Mouse (Mus musculus) left cerebral cortex, adult 2 months (tissue): ENCODE measurements around the gene Tmem191c. TPM values are rescaled to one million over a fixed set of nuclear protein-coding genes. Genes with fewer than 3 reads are reported as not detected.
A peak's percentile ranks its signal among the peaks of the same experiment; 100 is the strongest.

Source experiments
- DNase-seq, 2 experiments: peaks; one replicate each; pipeline ENCODE4 v3.0.0; 2021 to 2022; ENCODE audit warnings: low spot score in 2 of 2, mixed read lengths in 1 of 2; ENCODE audit errors: extremely low spot score in 1 of 2
- H3K27ac ChIP-seq: fragments of 200-600 bp; 2 replicates; pipeline ENCODE4 v1.8.1; 2022
- H3K4me3 ChIP-seq: fragments of 200-600 bp; 2 replicates; pipeline ENCODE4 v1.8.1; 2022
- CTCF ChIP-seq: fragments of 200-600 bp; IDR thresholded peaks from 2 replicates; pipeline ENCODE4 v1.8.1; 2022; ENCODE audit warnings: antibody characterized with exemption, mild to moderate bottlenecking, moderate library complexity
- intact Hi-C: fragments of 180-260 bp; cut with DNase I; formaldehyde crosslinking; loops from one replicate; pipeline ENCODE4 v1.15.1; 2025
- total RNA-seq, 2 experiments: library from RNA; stranded (reverse); gene quantifications; 2 replicates each; pipeline ENCODE4 v1.2.3; 2021

Gene Tmem191c
- total RNA-seq, 2 experiments from 2014 or later, result 105 to 116 TPM

- DNase-seq, result no peak
- TF ChIP-seq CTCF, result peak; percentile 62
- intact Hi-C loops, result loop anchor here (1.0 to 5.0 kb wide), 2 partner anchors 62 to 369 kb away; no protein-coding TSS in a partner anchor
- no peak overlapping the region for H3K4me3 ChIP-seq
- H3K27ac ChIP-seq, result no peak overlapping the region
Measured at GRCm38 (mm10) chr16:17271124-17271523, 4.8 kb upstream of the Tmem191c start.

DNA sequence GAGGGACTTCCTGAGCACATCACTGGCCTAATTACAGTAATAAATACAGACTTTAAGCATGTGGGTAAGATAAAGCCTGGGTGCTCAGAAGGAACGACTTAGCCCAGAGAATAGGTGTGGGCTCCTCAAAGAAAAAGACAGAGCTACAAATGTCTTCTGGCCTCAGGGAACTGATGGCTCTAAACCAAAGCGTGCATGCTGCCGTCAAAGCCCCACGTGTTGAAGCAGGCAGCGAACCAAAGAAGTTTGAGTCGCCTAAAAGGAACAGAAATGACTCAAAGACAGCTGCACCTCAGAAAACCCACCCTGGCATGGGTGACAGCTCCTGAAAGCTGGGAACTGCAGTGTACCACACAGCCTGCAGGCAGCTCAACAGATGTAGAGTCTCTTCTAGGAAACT is 4.0 kb upstream of the Tmem191c start:
- no peak for DNase-seq
- Histone ChIP-seq H3K4me3 (no peak overlapping the region), H3K27ac (no peak overlapping the region)
- no peak for TF ChIP-seq CTCF
- intact Hi-C loops, result loop anchor here (1.0 to 5.0 kb wide), 2 partner anchors 63 to 370 kb away; no protein-coding TSS in a partner anchor

- peak; percentile 86 for TF ChIP-seq CTCF
- Histone ChIP-seq H3K4me3 (peak overlapping the region; percentile 60), H3K27ac (peak overlapping the region; percentile 95)
- intact Hi-C loops, result loop anchor here (1.0 to 5.0 kb wide), 5 partner anchors 43 to 204 kb away; partner anchors contain the start of genes Ccdc116 and Hic2
- DNase-seq, result peak; percentile 92 to 93
Measured at GRCm38 (mm10) chr16:17276164-17277151, 581 bp downstream of the Tmem191c start.

DNA sequence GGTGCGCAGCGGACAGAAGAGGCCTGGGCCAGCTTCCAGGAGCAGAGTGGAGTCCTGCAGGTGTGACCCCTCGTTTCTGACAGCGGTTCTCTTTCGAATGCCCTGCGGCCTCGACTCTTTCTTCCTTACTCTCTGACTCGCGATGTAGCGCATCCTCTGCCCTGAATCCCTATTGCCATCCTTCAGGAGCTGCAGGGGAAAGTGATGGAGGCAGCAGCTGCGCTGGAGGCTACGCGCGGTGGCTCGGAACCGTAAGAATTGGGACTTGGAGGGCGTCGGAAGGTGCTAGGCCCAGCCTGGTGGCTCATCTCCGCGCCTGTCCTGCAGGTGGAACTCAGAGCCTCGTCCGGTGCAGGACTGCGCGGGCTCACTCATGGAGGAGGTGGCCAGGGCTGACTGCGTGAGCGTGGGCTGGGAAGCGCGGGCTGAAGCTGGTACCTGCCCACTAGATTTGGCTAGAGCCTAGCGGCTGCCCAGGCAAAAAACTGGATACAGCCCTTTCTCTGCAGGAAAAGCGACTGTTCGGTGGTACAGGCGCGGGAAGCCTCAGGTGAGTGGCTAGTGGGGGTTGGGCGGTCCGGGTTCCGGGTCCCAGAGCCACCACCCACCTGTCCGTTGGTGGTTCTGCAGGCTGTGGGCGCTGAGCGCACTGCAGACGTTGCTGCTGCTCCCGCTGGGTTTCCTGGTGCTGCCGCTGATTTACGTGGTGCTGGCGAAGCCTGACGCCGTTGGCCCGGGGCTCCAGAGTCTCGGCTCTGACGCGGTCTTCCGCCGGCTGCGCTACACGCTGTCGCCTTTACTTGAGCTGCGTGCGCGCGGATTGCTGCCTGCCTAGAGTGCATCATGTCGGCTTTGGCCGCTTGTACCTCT is 1.7 kb downstream of the Tmem191c start:
- intact Hi-C loops, result loop anchor here (1.0 to 5.0 kb wide), 3 partner anchors 44 to 205 kb away; partner anchors contain the start of genes Ccdc116 and Hic2
- H3K27ac ChIP-seq, result peak overlapping the region; percentile 95
- DNase-seq, result peak; percentile 72 to 74
- H3K4me3 ChIP-seq, result peak overlapping the region; percentile 60
- no peak for TF ChIP-seq CTCF

GRCm38 (mm10) chr16:17280471-17280870 is 4.6 kb downstream of the Tmem191c start:
- intact Hi-C loops, result no loop called here
- H3K27ac ChIP-seq, result peak overlapping the region; percentile 25
- DNase-seq, result no peak
- TF ChIP-seq CTCF, result no peak
- no peak overlapping the region for H3K4me3 ChIP-seq

DNA sequence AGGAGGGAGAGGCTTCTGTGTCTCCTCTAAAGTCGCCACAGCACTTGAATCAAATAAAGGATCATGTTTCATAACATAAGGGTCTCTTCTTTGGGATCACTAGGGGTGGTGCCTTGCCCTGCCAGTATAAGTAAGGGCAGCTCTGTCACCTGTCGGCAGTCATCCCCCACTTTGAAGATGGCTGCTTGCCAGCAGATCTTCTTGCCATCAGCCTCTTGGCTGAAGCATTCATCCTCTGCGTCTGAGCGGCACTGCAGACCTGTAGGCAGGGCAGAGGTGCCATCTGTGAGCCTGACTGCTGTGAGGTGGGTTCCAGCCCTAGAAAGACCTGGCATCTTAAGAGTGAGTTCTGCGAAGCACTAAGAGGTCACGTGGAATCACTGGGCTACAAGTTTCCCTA is 7.3 kb downstream of the Tmem191c start:
- intact Hi-C loops, result no loop called here
- no peak overlapping the region for H3K27ac ChIP-seq

DNA sequence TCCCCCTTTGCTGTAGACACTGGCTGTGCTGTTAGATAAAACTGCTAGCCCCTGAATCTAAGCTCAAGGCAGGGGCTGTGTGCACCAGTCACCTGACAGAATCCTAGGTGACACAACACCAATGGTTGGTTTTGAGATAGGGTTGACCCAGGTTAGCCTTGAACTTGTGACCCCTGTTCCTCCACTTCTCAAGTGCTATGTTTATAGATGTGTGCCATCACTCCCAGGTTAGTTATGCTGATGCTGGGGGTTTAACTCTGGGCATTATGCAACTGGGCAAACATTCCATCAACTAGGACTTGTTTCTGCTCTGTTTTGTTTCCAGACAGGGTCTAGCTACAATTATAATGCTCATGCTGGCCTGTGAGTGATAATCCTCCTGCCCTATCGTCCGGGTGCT is 11.2 kb downstream of the Tmem191c start:
- intact Hi-C loops, result no loop called here

More for the DNA sequence above, 7.3 kb downstream of the Tmem191c start:
- TF ChIP-seq CTCF, result no peak
- H3K4me3 ChIP-seq, result no peak overlapping the region
- no peak for DNase-seq

GRCm38 (mm10) chr16:17291016-17291415 is 15.1 kb downstream of the Tmem191c start:
- TF ChIP-seq CTCF, result no peak
- intact Hi-C loops, result no loop called here

More for the DNA sequence above, 11.2 kb downstream of the Tmem191c start:
- H3K27ac ChIP-seq, result no peak overlapping the region
- H3K4me3 ChIP-seq, result no peak overlapping the region
- no peak for TF ChIP-seq CTCF
- no peak for DNase-seq

DNA sequence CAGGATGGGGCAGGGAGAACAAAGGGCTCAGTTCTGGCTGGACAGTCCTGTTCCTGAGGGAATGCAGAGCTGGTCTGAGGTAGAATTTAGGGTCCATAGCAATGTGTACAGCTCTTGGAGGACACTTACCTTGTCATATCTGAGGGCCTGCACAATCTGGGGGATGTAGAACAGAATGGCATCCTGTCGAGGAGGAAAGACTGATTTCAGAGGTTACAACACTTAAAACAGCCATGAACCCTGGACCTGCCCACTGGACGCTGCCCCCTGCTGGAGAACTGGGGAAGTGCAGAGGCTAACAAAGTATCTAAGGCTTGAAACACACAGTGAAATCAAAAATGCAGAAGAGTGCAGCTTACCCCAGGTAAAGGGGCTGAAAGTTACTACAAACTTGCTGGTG is 16.9 kb downstream of the Tmem191c start:
- TF ChIP-seq CTCF, result peak; percentile 97
- Histone ChIP-seq H3K27ac (no peak overlapping the region), H3K4me3 (no peak overlapping the region)
- intact Hi-C loops, result no loop called here
- peak; percentile 44 to 65 for DNase-seq

More at GRCm38 (mm10) chr16:17291016-17291415, 15.1 kb downstream of the Tmem191c start:
- H3K27ac ChIP-seq, result no peak overlapping the region
- no peak for DNase-seq
- H3K4me3 ChIP-seq, result no peak overlapping the region

- intact Hi-C loops, result no loop called here
- TF ChIP-seq CTCF, result no peak
- DNase-seq, result no peak
- no peak overlapping the region for H3K4me3 ChIP-seq
- peak overlapping the region; percentile 32 for H3K27ac ChIP-seq
Measured at GRCm38 (mm10) chr16:17300818-17301217, 24.9 kb downstream of the Tmem191c start.

GRCm38 (mm10) chr16:17303521-17304245 is 27.8 kb downstream of the Tmem191c start:
- DNase-seq, result no peak
- intact Hi-C loops, result no loop called here
- Histone ChIP-seq H3K27ac (no peak overlapping the region), H3K4me3 (no peak overlapping the region)
- no peak for TF ChIP-seq CTCF
